Mouse (Mus musculus): ENCODE data around the gene Srbd1.

- TF ChIP-seq CTCF (IDR thresholded peaks at IDR 0.05; ENCODE audit: extremely low read depth, insufficient read depth, low read length): no peak
- TF ChIP-seq POLR2A (IDR thresholded peaks at IDR 0.05; ENCODE audit: extremely low read depth, insufficient read depth, low read length): no peak
These were observed 104.6 kb downstream of the Srbd1 start for GRCm38 (mm10) chr17:86040221-86040984.

Data from cortical plate, adult 2 months (tissue).